Mouse (Mus musculus) hindbrain, embryonic 14.5 days (tissue): ENCODE results near the gene Hspd1. TPM values are rescaled to one million over a fixed set of nuclear protein-coding genes. Genes with fewer than 3 reads are reported as not detected.

ENCODE experiments used
- ATAC-seq: fragments of 200-750 bp; cut with Nextera tagmentation; 2 replicates; pipeline ENCODE4 v1.8.0; 2017; ENCODE audit warnings: moderate number of reproducible peaks, mild to moderate bottlenecking, moderate TSS enrichment, moderate library complexity; ENCODE audit not compliant: low FRiP score
- DNase-seq: peaks from one replicate; pipeline ENCODE4 v3.0.0-alpha.2; 2015; ENCODE audit warnings: low spot score
- H3K27ac ChIP-seq: fragments of 300-500 bp; sonication (generic); 2 replicates; pipeline ENCODE4 v1.5.1; 2014; ENCODE audit warnings: mild to moderate bottlenecking, moderate library complexity
- H3K27me3 ChIP-seq: fragments of 300-500 bp; sonication (generic); 2 replicates; pipeline ENCODE4 v1.6.1; 2014; ENCODE audit warnings: mild to moderate bottlenecking, low read length, mixed read lengths; ENCODE audit not compliant: control insufficient read depth, insufficient read depth
- H3K36me3 ChIP-seq: fragments of 300-500 bp; sonication (generic); replicated peaks from 2 replicates; pipeline ENCODE4 v1.6.1; 2014; ENCODE audit not compliant: control insufficient read depth, insufficient read depth
- H3K4me1 ChIP-seq: fragments of 300-500 bp; sonication (generic); replicated peaks from 2 replicates; pipeline ENCODE4 v1.6.1; 2014; ENCODE audit warnings: antibody characterized with exemption, low read length, mixed read lengths; ENCODE audit not compliant: control insufficient read depth, insufficient read depth
- H3K4me2 ChIP-seq: fragments of 300-500 bp; sonication (generic); replicated peaks from 2 replicates; pipeline ENCODE4 v1.6.1; 2014; ENCODE audit warnings: mild to moderate bottlenecking, moderate library complexity
- H3K4me3 ChIP-seq: fragments of 300-500 bp; sonication (generic); replicated peaks from 2 replicates; pipeline ENCODE4 v1.5.1; 2014; ENCODE audit warnings: mild to moderate bottlenecking, low read length
- H3K9ac ChIP-seq: fragments of 300-500 bp; sonication (generic); 2 replicates; pipeline ENCODE4 v1.6.1; 2014
- H3K9me3 ChIP-seq: fragments of 300-500 bp; sonication (generic); 2 replicates; pipeline ENCODE4 v1.6.1; 2016; ENCODE audit warnings: low read length; ENCODE audit not compliant: control insufficient read depth
- WGBS: fragments of 180-500 bp; shearing (Covaris S2); extraction: QIAGEN DNeasy Blood & Tissue Kit; methylation state at CpG from one replicate; pipeline ENCODE4 v1.1.7; 2014; 5-methylcytosine and 5-hydroxymethylcytosine counted together
- polyA plus RNA-seq: library from polyadenylated mRNA; unstranded; fragments of >200 nt; fragmentation: Nextera tagmentation; extraction: Ambion mirVana; gene quantifications from 2 replicates; pipeline ENCODE4 v1.2.1, GENCODE M21; 2014

Gene Hspd1
- polyA plus RNA-seq, 1 experiment from 2014 or later: 222 TPM

- peak overlapping the region; percentile 97; the same call in 1 of the 2 replicates for H3K4me3 ChIP-seq
- H3K4me2 ChIP-seq: peak overlapping the region; percentile 95
- no peaks in the 10 kb centered on the region for H3K9me3 ChIP-seq
- no peaks in the 10 kb centered on the region for H3K27me3 ChIP-seq
- peaks cover 56% of the 10 kb centered on the region for H3K36me3 ChIP-seq
- DNase-seq (no peak), ATAC-seq (no peak)
- peak overlapping the region; percentile 94 for H3K9ac ChIP-seq
- no peak overlapping the region for H3K27ac ChIP-seq
- peaks cover 25% of the 10 kb centered on the region for H3K4me1 ChIP-seq
- 92% methylated on average over 5 of the region's 5 CpGs for WGBS
Observed at GRCm38 (mm10) chr1:55089498-55090064, 1.5 kb upstream of the Hspd1 start.

- no peak for DNase-seq
- Histone ChIP-seq H3K36me3 (peaks cover 62% of the 10 kb centered on the region), H3K9me3 (no peaks in the 10 kb centered on the region), H3K4me1 (peaks cover 25% of the 10 kb centered on the region), H3K4me3 (peak overlapping the region; percentile 97), H3K9ac (peak overlapping the region; percentile 94), H3K27ac (peak overlapping the region; percentile 97), H3K27me3 (no peaks in the 10 kb centered on the region), H3K4me2 (peak overlapping the region; percentile 95)
- no peak for ATAC-seq
- 8% methylated on average over 16 of the region's 16 CpGs for WGBS
Observed at GRCm38 (mm10) chr1:55088611-55089497, 811 bp upstream of the Hspd1 start.

GRCm38 (mm10) chr1:55087401-55087904 lies 590 bp downstream of the Hspd1 start:
- ATAC-seq (peak; percentile 64), DNase-seq (no peak)
- WGBS: 0% methylated on average over 42 of the region's 57 CpGs
- H3K9me3 ChIP-seq: 0 out of 2 replicates have a peak, but pooled peaks cover 2% of the 10 kb centered on the region
- H3K36me3 ChIP-seq: peaks cover 66% of the 10 kb centered on the region
- H3K4me2 ChIP-seq: peak overlapping the region; percentile 95
- no peaks in the 10 kb centered on the region for H3K27me3 ChIP-seq
- H3K9ac ChIP-seq: peak overlapping the region; percentile 94
- peaks cover 25% of the 10 kb centered on the region for H3K4me1 ChIP-seq
- peak overlapping the region; percentile 97 for H3K27ac ChIP-seq
- H3K4me3 ChIP-seq: peak overlapping the region; percentile 97

- DNase-seq (no peak), ATAC-seq (no peak; the same call in 1 of the 2 replicates)
- peaks cover 25% of the 10 kb centered on the region for H3K4me1 ChIP-seq
- H3K9me3 ChIP-seq: 0 out of 2 replicates have a peak, but pooled peaks cover 3% of the 10 kb centered on the region
- H3K4me2 ChIP-seq: peak overlapping the region; percentile 95
- peaks cover 66% of the 10 kb centered on the region for H3K36me3 ChIP-seq
- peak overlapping the region; percentile 97 for H3K4me3 ChIP-seq
- 3% methylated on average over 13 of the region's 13 CpGs for WGBS
- H3K27me3 ChIP-seq: no peaks in the 10 kb centered on the region
- peak overlapping the region; percentile 97 for H3K27ac ChIP-seq
- peak overlapping the region; percentile 94 for H3K9ac ChIP-seq
Observed at GRCm38 (mm10) chr1:55086868-55087400, 1.1 kb downstream of the Hspd1 start.

- Histone ChIP-seq H3K4me3 (0 out of 2 replicates have a peak overlapping the region, but pooled peaks have one; percentile 97), H3K9me3 (0 out of 2 replicates have a peak, but pooled peaks cover 3% of the 10 kb centered on the region), H3K4me1 (peaks cover 25% of the 10 kb centered on the region), H3K9ac (no peak overlapping the region), H3K36me3 (peaks cover 66% of the 10 kb centered on the region), H3K4me2 (peak overlapping the region; percentile 95), H3K27ac (no peak overlapping the region), H3K27me3 (no peaks in the 10 kb centered on the region)
- no peak for DNase-seq
- no peak for ATAC-seq
- WGBS: 56% methylated on average over 7 of the region's 7 CpGs
Observed at GRCm38 (mm10) chr1:55085781-55086366, 2.2 kb downstream of the Hspd1 start.

- DNase-seq (no peak), ATAC-seq (no peak)
- WGBS: 75% methylated on average over 1 of the region's 1 CpGs
- H3K4me1 ChIP-seq: peaks cover 16% of the 10 kb centered on the region
- H3K36me3 ChIP-seq: peaks cover 90% of the 10 kb centered on the region
- H3K4me3 ChIP-seq: no peak overlapping the region
- no peaks in the 10 kb centered on the region for H3K27me3 ChIP-seq
- 0 out of 2 replicates have a peak, but pooled peaks cover 3% of the 10 kb centered on the region for H3K9me3 ChIP-seq
- no peak overlapping the region for H3K4me2 ChIP-seq
- H3K27ac ChIP-seq: no peak overlapping the region
- H3K9ac ChIP-seq: no peak overlapping the region
Observed at GRCm38 (mm10) chr1:55082106-55082505, 5.9 kb downstream of the Hspd1 start.

- Histone ChIP-seq H3K4me3 (no peak overlapping the region), H3K27ac (no peak overlapping the region), H3K27me3 (no peaks in the 10 kb centered on the region), H3K36me3 (peaks cover 85% of the 10 kb centered on the region), H3K4me1 (no peaks in the 10 kb centered on the region), H3K9ac (no peak overlapping the region), H3K9me3 (0 out of 2 replicates have a peak, but pooled peaks cover 3% of the 10 kb centered on the region), H3K4me2 (no peak overlapping the region)
- DNase-seq (no peak), ATAC-seq (no peak)
- WGBS: 97% methylated on average over 4 of the region's 4 CpGs
Observed at GRCm38 (mm10) chr1:55079677-55080076, 8.4 kb downstream of the Hspd1 start.

- Histone ChIP-seq H3K9me3 (no peaks in the 10 kb centered on the region), H3K9ac (no peak overlapping the region), H3K4me2 (no peak overlapping the region), H3K4me1 (no peaks in the 10 kb centered on the region), H3K4me3 (no peak overlapping the region), H3K27ac (no peak overlapping the region), H3K36me3 (peaks cover 67% of the 10 kb centered on the region), H3K27me3 (no peaks in the 10 kb centered on the region)
- ATAC-seq: no peak
- 82% methylated on average over 2 of the region's 2 CpGs for WGBS
- DNase-seq: no peak
Observed at GRCm38 (mm10) chr1:55076849-55077516, 11.1 kb downstream of the Hspd1 start.
